Mouse (Mus musculus): ENCODE measurements around the gene Gm13889. TPM values are rescaled to one million over a fixed set of nuclear protein-coding genes. Genes with fewer than 3 reads are reported as not detected.

Gene Gm13889
- polyA plus RNA-seq, 1 experiment from 2014 or later = 5.2 TPM

DNA sequence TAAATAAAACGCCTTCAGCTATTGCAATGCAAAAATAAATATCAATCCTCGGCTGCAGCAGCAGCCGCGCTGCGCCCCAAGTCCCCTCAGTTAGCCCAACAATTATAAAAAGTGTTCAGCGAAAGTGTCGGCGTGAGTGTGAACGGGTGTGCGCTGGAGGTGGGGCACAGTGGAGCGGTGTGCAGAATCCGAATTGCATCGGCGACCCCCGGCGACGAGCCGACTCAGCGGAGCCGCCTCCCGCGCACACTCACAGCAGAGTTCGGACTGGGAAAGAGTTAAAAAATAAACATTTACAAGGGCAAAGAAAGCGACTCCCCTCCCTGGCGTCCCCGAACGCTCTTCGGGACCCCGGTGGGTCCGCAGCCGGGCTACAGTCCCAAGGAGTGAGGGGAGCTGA, 1.1 kb downstream of the Gm13889 start:
- under 1% methylated on average over 31 of the region's 31 CpGs for WGBS

DNA sequence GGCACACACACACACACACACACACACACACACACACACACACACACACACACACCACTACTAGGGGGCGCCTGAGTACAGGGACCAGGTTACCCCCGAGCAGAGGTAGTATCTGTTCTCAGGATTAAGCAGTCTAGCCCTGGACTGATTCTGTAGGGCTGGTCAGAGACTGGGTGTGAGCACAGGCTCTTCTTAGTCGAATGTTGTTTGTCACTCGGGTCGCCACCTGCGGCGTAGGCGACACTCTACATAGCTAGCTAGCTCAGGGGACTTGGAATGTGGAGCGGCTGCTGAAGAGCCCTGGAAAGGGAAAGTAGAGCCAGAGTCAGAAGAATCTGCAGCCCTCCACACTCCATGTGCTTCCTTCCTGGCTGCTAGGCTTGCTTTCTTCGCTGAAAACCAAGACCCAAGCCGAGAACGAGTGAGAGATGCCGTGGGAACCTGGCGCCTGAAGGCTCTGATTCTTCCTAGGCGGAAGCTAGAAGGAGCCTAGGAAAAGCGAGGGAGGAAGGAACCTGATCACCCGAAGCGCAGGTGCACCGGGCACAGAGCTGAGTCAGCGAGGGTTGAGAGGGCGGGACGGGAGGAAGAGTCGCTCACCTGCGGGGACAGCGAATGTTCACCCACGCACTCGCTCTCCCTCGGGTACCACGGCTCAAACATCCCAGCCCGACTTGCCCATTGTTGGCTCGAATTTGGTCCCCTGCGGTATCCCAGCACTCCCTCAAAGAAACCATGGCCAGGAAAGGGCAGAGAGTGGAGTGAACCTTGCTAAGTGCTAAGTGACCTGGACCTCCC, 2.0 kb downstream of the Gm13889 start:
- Histone ChIP-seq H3K9me3 (no peaks in the 10 kb centered on the region), H3K27ac (replicated peaks) (no peak overlapping the region), H3K27me3 (peaks cover 64% of the 10 kb centered on the region), H3K4me3 (peak overlapping the region; percentile 68), H3K4me1 (peaks cover 37% of the 10 kb centered on the region), H3K36me3 (no peaks in the 10 kb centered on the region), H3K9ac (replicated peaks) (peak overlapping the region; percentile 68), H3K4me2 (replicated peaks) (peak overlapping the region; percentile 99)
- under 1% methylated on average over 32 of the region's 32 CpGs for WGBS
- ATAC-seq (ENCODE audit: low FRiP score, low read depth) = no peak

More for the DNA sequence above, 1.1 kb downstream of the Gm13889 start:
- peaks cover 37% of the 10 kb centered on the region for H3K4me1 ChIP-seq
- no peaks in the 10 kb centered on the region for H3K36me3 ChIP-seq
- peak overlapping the region; percentile 68 for H3K9ac ChIP-seq (replicated peaks)
- peaks cover 64% of the 10 kb centered on the region for H3K27me3 ChIP-seq
- H3K4me3 ChIP-seq = peak overlapping the region; percentile 68
- H3K4me2 ChIP-seq (replicated peaks) = peak overlapping the region; percentile 99
- no peak overlapping the region for H3K27ac ChIP-seq (replicated peaks)
- 0 out of 2 replicates have a peak, but pooled peaks have one; percentile 5 for ATAC-seq (ENCODE audit: low FRiP score, low read depth)
- H3K9me3 ChIP-seq = no peaks in the 10 kb centered on the region

DNA sequence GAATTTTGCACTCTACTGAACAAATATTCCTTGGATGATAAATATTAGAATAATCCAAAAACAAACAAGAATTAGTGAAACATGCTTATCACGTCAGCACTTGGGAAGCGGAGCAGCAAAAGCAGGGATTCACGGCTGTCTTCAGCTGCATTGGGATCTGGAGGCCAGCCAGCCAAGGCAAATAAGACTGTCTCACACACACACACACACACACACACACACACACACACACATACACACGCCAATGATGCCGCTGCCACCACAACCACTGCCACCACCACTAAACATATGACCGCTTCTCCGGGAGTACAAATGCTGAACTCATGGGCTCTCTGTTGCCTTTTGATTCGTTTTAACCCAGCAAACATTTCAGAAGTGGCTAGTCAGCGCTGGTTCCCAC, 3.3 kb downstream of the Gm13889 start:
- ATAC-seq (ENCODE audit: low FRiP score, low read depth) = no peak
- H3K27me3 ChIP-seq = peaks cover 61% of the 10 kb centered on the region
- H3K4me1 ChIP-seq = peaks cover 37% of the 10 kb centered on the region
- peaks cover 3% of the 10 kb centered on the region; the same call in 1 of the 2 replicates for H3K9me3 ChIP-seq
- no peak overlapping the region for H3K27ac ChIP-seq (replicated peaks)
- WGBS = 86% methylated on average over 9 of the region's 9 CpGs
- no peak overlapping the region for H3K4me2 ChIP-seq (replicated peaks)
- H3K9ac ChIP-seq (replicated peaks) = no peak overlapping the region
- H3K4me3 ChIP-seq = no peak overlapping the region
- no peaks in the 10 kb centered on the region for H3K36me3 ChIP-seq

DNA sequence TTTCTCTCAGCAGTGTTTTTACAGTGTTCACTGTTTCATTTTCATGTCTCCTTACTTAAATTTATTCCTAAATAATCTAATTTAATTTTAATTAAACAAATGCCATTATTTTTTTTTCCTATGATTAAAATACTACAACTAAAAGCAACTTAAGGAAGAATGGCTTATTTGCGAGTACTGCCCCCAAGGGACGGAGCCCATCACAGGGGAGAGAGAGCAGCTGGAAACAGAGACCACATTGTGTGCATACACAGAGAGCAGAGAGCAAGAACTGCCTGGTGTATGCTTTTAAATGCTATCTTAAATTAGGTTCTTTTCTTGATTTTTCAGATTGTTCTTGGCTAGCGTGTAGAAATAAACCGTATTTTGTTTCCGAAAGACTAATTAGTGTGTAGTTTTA, 10.0 kb downstream of the Gm13889 start:
- no peak overlapping the region for H3K4me2 ChIP-seq (replicated peaks)
- no peaks in the 10 kb centered on the region for H3K4me1 ChIP-seq
- 0 out of 2 replicates have a peak, but pooled peaks cover 4% of the 10 kb centered on the region for H3K27me3 ChIP-seq
- H3K4me3 ChIP-seq = no peak overlapping the region
- H3K9ac ChIP-seq (replicated peaks) = no peak overlapping the region
- WGBS = 76% methylated on average over 5 of the region's 5 CpGs
- no peak overlapping the region for H3K27ac ChIP-seq (replicated peaks)
- H3K36me3 ChIP-seq = no peaks in the 10 kb centered on the region
- H3K9me3 ChIP-seq = peaks cover 11% of the 10 kb centered on the region
- ATAC-seq (ENCODE audit: low FRiP score, low read depth) = no peak

DNA sequence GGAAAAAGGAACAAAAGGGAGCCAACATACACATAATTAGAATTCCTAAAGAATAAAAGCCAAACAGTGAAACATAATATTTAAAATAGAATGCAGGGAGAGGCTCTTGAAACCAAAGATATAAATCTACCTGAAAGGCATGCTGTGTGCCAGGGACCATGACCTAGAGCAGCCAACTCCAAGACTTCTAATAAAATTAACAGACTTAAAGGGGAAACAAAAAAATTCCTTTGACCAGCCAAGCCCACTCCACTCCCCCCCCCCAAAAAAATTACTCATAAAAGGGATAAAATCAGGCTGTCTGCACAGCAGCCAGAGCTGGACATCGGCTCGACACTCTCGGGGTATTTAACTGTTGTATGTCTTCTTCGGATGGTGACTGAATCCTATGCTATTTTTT, 12.1 kb downstream of the Gm13889 start:
- no peaks in the 10 kb centered on the region for H3K27me3 ChIP-seq
- no peak overlapping the region for H3K27ac ChIP-seq (replicated peaks)
- no peaks in the 10 kb centered on the region for H3K4me1 ChIP-seq
- H3K4me2 ChIP-seq (replicated peaks) = no peak overlapping the region
- H3K9ac ChIP-seq (replicated peaks) = no peak overlapping the region
- ATAC-seq (ENCODE audit: low FRiP score, low read depth) = no peak
- H3K4me3 ChIP-seq = no peak overlapping the region
- H3K36me3 ChIP-seq = no peaks in the 10 kb centered on the region
- peaks cover 11% of the 10 kb centered on the region for H3K9me3 ChIP-seq
- 89% methylated on average over 4 of the region's 4 CpGs for WGBS

DNA sequence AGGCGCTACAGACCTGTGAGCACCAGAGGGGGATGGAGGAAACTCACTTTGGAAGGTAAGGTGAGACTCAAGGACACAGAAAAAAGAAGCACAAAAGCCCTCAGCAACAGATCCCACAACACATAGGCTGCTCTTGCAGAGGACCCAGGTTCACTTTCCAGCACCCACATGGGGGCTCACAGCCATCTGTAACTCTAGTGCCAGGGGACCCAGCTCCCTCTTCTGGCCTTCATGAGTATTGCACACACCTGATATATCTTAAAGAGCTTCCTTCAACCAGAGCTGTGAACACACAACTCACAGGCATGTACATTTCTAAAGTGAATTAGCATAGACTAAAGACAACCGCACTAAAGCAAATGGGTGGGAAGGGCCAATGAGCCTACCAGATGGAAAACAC, 12.9 kb downstream of the Gm13889 start:
- WGBS = 93% methylated on average over 2 of the region's 2 CpGs
- Histone ChIP-seq H3K9me3 (peaks cover 9% of the 10 kb centered on the region), H3K27ac (replicated peaks) (no peak overlapping the region), H3K36me3 (no peaks in the 10 kb centered on the region), H3K9ac (replicated peaks) (no peak overlapping the region), H3K27me3 (no peaks in the 10 kb centered on the region), H3K4me3 (no peak overlapping the region), H3K4me1 (no peaks in the 10 kb centered on the region), H3K4me2 (replicated peaks) (no peak overlapping the region)
- ATAC-seq (ENCODE audit: low FRiP score, low read depth) = no peak

DNA sequence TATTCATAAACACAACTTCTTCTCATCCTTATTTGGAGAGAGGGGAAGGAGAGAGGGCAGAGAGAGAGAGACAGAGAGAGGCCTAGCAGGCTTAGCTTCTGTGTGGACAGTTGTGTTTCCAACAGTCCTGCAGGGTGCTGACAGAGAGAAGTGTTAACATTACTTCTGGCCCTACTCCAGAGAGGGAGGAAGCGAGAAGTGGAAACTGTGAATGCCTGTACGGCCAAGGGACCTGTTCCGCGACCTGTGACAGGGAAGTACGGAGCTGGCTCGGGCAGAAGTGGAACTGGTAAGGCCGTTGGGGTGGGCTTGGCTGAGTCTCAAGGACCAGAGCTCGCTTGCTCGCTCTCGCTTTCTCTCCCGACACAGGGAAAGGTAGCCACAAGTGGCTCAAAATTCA, 15.3 kb downstream of the Gm13889 start:
- H3K36me3 ChIP-seq = no peaks in the 10 kb centered on the region
- no peak overlapping the region for H3K4me2 ChIP-seq (replicated peaks)
- no peaks in the 10 kb centered on the region for H3K27me3 ChIP-seq
- no peaks in the 10 kb centered on the region for H3K4me1 ChIP-seq
- no peak for ATAC-seq (ENCODE audit: low FRiP score, low read depth)
- H3K4me3 ChIP-seq = no peak overlapping the region
- H3K9me3 ChIP-seq = peaks cover 7% of the 10 kb centered on the region; the same call in 1 of the 2 replicates
- H3K27ac ChIP-seq (replicated peaks) = no peak overlapping the region
- H3K9ac ChIP-seq (replicated peaks) = no peak overlapping the region
- 84% methylated on average over 11 of the region's 11 CpGs for WGBS

DNA sequence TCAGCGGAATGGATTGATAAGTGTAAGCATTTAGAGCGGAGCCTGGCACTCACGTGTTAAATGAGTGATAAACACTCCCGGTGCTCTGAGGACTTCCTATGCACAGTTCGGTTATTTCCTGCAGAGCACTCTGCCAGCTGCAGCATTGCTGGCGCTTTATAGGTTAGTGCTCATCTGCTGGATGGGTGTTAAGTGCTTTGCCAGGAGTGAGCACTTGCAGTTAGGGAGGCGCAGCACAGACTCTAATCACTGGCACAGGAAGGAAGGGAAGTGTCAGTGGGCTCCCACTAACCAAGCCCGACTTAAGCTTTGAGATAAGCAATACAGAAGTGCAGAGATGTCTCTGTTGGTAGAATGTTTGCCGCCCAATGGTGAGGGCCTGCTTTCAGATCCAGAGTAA, 18.5 kb downstream of the Gm13889 start:
- Histone ChIP-seq H3K9me3 (peaks cover 3% of the 10 kb centered on the region; the same call in 1 of the 2 replicates), H3K27me3 (no peaks in the 10 kb centered on the region), H3K27ac (replicated peaks) (no peak overlapping the region), H3K4me2 (replicated peaks) (no peak overlapping the region), H3K36me3 (no peaks in the 10 kb centered on the region), H3K4me1 (no peaks in the 10 kb centered on the region), H3K9ac (replicated peaks) (no peak overlapping the region), H3K4me3 (no peak overlapping the region)
- ATAC-seq (ENCODE audit: low FRiP score, low read depth) = no peak
- WGBS = 83% methylated on average over 9 of the region's 9 CpGs

DNA sequence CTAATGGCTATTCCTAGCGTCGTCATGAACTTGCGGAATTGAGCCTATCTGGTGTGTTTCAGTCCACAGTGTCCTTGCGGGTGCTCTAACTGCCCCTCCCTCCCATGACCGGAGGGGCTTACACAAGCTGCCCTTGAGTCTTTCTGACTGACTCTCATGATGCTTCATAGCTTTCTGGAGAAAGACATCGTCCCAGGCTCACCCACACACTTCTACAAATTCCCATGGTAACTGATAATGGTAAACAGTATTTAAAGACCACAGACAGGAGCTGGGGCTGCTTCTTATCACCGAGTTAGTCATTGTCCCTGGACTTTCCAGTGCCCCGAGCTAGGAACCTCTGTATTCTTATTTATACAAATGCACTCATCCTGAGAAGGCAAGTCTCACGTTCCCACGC, 28.1 kb downstream of the Gm13889 start:
- ATAC-seq (ENCODE audit: low FRiP score, low read depth) = no peak
- H3K4me1 ChIP-seq = no peaks in the 10 kb centered on the region
- no peak overlapping the region for H3K4me2 ChIP-seq (replicated peaks)
- H3K27me3 ChIP-seq = no peaks in the 10 kb centered on the region
- no peaks in the 10 kb centered on the region for H3K9me3 ChIP-seq
- no peak overlapping the region for H3K27ac ChIP-seq (replicated peaks)
- H3K4me3 ChIP-seq = no peak overlapping the region
- no peaks in the 10 kb centered on the region for H3K36me3 ChIP-seq
- 88% methylated on average over 10 of the region's 10 CpGs for WGBS
- H3K9ac ChIP-seq (replicated peaks) = no peak overlapping the region

DNA sequence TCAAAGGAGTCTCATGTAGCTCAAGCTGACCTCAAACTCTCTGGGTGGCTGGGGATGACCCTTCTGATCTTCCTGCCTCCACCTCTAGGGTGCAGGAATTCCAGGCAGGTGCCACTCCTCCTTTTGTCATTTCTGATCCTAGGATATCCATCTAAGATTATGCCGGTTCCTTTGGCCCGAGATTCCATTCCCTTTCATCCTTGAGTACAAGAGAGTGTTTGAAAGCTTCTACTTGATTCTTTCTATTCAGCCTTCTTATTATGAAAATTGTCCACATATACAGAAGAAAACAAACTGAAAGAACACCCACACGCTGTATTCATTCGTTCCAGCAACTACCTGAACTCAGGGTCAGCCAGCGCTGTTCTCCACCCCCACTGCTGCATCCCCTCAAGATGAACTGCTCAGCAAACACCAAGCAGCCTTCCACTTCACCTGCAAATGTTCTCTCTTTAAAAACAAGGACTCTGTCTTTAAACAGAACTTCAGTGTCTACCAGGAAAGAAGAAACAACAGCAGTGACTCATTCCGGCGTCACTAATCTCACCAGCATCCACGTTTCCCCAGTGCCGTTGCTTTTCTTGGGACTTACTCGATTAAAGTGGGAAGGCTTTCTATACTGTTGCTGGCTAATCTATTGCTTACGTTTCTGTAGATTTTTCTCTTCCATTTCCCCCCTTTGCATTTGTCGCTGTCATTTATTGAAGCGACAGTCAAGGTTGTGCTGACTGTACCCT, 29.1 kb downstream of the Gm13889 start:
- Histone ChIP-seq H3K9me3 (no peaks in the 10 kb centered on the region), H3K27ac (replicated peaks) (no peak overlapping the region), H3K27me3 (no peaks in the 10 kb centered on the region), H3K4me2 (replicated peaks) (no peak overlapping the region), H3K4me3 (no peak overlapping the region), H3K4me1 (no peaks in the 10 kb centered on the region), H3K36me3 (no peaks in the 10 kb centered on the region), H3K9ac (replicated peaks) (no peak overlapping the region)
- no peak for ATAC-seq (ENCODE audit: low FRiP score, low read depth)
- 76% methylated on average over 13 of the region's 13 CpGs for WGBS

DNA sequence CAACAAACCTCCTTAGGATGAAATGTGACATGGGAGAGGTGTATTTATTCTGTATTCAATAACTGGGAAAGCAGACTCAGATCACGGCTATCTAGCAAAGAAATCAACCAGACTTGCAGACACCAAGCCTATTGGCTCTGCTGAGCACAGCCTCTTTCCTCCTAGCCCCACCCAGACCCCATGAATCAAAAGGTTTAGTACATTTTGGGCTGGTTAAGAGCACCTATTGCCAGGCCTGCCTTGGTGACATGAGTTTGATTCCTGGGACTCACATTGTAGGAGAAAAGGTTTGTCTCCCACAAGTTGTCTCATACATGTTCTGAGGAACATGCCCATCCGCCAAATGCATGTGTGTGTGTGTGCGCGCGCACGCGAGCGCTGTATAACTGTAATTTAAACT, 30.9 kb downstream of the Gm13889 start:
- ATAC-seq (ENCODE audit: low FRiP score, low read depth) = no peak
- H3K36me3 ChIP-seq = no peaks in the 10 kb centered on the region
- H3K4me1 ChIP-seq = no peaks in the 10 kb centered on the region
- 94% methylated on average over 8 of the region's 8 CpGs for WGBS
- H3K9ac ChIP-seq (replicated peaks) = no peak overlapping the region
- no peak overlapping the region for H3K27ac ChIP-seq (replicated peaks)
- H3K4me3 ChIP-seq = no peak overlapping the region
- no peak overlapping the region for H3K4me2 ChIP-seq (replicated peaks)
- H3K9me3 ChIP-seq = no peaks in the 10 kb centered on the region
- no peaks in the 10 kb centered on the region for H3K27me3 ChIP-seq

DNA sequence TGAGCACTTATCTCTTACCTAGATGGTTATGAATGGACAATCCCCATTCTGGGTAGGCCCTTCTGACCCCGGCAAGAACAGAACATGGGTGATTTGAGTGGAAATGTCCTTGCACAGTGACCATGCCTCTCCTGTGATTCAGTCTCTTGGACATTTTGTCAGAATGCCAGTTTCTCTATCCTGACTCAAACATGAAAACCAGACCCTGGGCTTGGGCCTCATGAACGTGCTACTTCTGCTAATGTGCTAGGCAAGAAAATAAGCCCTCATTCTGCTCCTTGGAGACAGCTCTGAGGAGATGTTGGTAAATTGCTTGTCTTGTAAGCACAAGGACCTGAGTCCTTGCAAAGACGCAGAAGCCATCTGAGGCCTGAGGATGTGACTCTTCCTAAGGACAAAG, 37.9 kb downstream of the Gm13889 start:
- no peak overlapping the region for H3K27ac ChIP-seq (replicated peaks)
- 85% methylated on average over 3 of the region's 3 CpGs for WGBS
- no peaks in the 10 kb centered on the region for H3K36me3 ChIP-seq
- no peak overlapping the region for H3K9ac ChIP-seq (replicated peaks)
- ATAC-seq (ENCODE audit: low FRiP score, low read depth) = no peak
- H3K27me3 ChIP-seq = no peaks in the 10 kb centered on the region
- no peak overlapping the region for H3K4me2 ChIP-seq (replicated peaks)
- no peaks in the 10 kb centered on the region for H3K4me1 ChIP-seq
- H3K4me3 ChIP-seq = no peak overlapping the region
- H3K9me3 ChIP-seq = no peaks in the 10 kb centered on the region

All from midbrain, embryonic 12.5 days (tissue).